Mouse (Mus musculus): Measurements from ENCODE around the gene Timeless. TPM values are rescaled to one million over a fixed set of nuclear protein-coding genes. Genes with fewer than 3 reads are reported as not detected.
"Not testable (repeated sequence)": the region's sequence is repeated elsewhere in the genome, so short reads cannot be mapped to it uniquely, and the experiment has no call there.

Timeless gene
- polyA plus RNA-seq (2012; rRNA removed) = 6.3 and 6.6 TPM in 2 replicates

GRCm38 (mm10) chr10:128231697-128232419, at the start of gene Timeless:
Gene Timeless (plus strand): TSS chr10:128232065.
- Histone ChIP-seq H3K4me1 (ENCODE audit: control insufficient read depth, insufficient read depth, low read length) (peaks cover 3% of the 10 kb centered on the region; the same call in 1 of the 2 replicates), H3K27me3 (ENCODE audit: control insufficient read depth, insufficient read depth, low read length) (no peaks in the 10 kb centered on the region), H3K4me3 (replicated peaks; ENCODE audit: insufficient read depth, low read depth, low read length) (peak within 1 kb of the TSS; percentile 98), H3K27ac (ENCODE audit: insufficient read depth, low read length) (peak within 1 kb of the TSS; percentile 93)
- DNase-seq = peak; percentile 85 to 95
- WGBS = under 1% methylated on average over 58 of the region's 58 CpGs
- TF ChIP-seq CTCF (IDR thresholded peaks at IDR 0.05; ENCODE audit: borderline replicate concordance, insufficient read depth, low read depth, low read length) (no peak), POLR2A (IDR thresholded peaks at IDR 0.05; ENCODE audit: borderline replicate concordance, insufficient read depth, low read length) (peak; percentile 95)

DNA sequence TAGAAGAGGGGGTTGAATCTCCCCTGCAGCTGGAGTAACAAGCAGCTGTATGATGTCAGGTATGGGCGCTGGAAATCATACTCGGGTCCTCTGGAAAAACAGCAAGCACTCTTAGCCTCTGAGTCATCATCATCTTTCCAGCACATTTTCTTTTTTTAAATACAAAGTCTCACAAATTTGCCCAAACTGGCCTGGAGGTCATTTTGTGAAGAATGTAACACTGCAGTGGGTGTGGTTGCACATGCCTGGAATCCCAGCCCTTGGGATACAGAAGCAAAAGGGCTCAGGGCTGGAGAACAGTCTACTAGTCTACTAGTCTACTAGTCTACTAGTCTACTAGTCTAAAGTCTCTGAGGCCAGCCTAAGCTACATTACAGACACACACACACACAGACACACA, 47.6 kb upstream of the Timeless start:
- 87% methylated on average over 2 of the region's 2 CpGs for WGBS

DNA sequence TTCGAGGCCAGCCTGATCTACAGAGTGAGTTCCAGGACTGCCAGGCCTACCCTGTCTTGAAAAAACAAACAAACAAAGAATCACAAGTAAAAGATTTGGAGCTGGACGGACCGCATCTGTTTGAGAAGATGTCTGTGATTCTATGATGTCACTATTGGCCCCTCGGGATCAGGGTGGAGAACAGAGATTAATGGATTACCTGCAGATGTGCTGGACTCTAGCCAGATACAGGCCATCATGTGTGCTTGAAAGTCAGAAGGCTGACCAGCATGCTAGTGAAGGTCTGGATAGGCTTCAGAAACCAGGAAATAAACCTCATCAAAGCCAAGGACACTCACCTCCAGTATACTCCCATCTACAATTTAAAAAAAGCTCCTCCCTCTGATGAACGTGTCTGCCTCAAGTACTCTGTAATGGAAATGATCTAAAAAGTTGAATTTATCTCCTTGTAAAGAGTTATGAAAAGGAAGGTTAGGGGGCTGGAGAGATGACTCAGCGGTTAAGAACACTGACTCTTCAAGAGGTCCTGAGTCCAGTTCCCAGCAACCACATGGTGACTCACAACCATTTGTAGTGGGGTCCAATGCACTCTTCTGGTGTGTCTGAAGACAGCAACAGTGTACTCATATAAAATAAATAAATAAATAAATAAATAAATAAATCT, 46.5 kb upstream of the Timeless start:
- H3K27ac ChIP-seq (ENCODE audit: insufficient read depth, low read length) = no peak overlapping the region
- WGBS = 77% methylated on average over 6 of the region's 6 CpGs

More for the DNA sequence above, 47.6 kb upstream of the Timeless start:
- Histone ChIP-seq H3K4me3 (replicated peaks; ENCODE audit: insufficient read depth, low read depth, low read length) (no peak overlapping the region), H3K27ac (ENCODE audit: insufficient read depth, low read length) (no peak overlapping the region), H3K4me1 (ENCODE audit: control insufficient read depth, insufficient read depth, low read length) (no peaks in the 10 kb centered on the region), H3K27me3 (ENCODE audit: control insufficient read depth, insufficient read depth, low read length) (no peaks in the 10 kb centered on the region)
- no peak for DNase-seq
- TF ChIP-seq CTCF (IDR thresholded peaks at IDR 0.05; ENCODE audit: borderline replicate concordance, insufficient read depth, low read depth, low read length) (no peak), POLR2A (IDR thresholded peaks at IDR 0.05; ENCODE audit: borderline replicate concordance, insufficient read depth, low read length) (no peak)

DNA sequence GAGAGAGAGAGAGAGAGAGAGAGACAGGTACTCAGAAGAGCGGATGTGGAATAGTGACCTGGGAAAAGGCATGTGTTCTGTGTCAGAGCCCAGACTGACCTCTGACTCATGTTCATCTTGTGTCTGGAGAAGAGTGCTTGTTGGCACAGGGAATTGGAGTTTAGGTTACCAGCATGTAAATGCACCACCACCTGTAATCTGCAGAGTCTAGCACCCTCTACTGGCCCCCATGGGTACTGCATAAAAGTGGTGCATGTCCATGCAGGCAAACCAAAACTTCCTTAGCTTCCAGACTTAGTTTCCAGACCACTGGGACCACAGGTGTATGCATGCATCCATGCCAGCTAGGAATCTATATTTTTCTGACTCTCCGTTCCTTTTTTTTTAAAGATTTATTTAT, 45.9 kb upstream of the Timeless start:
- no peak overlapping the region for H3K27ac ChIP-seq (ENCODE audit: insufficient read depth, low read length)
- H3K4me1 ChIP-seq (ENCODE audit: control insufficient read depth, insufficient read depth, low read length) = no peaks in the 10 kb centered on the region
- H3K27me3 ChIP-seq (ENCODE audit: control insufficient read depth, insufficient read depth, low read length) = no peaks in the 10 kb centered on the region
- H3K4me3 ChIP-seq (replicated peaks; ENCODE audit: insufficient read depth, low read depth, low read length) = no peak overlapping the region
- 53% methylated on average over 2 of the region's 2 CpGs for WGBS
- TF ChIP-seq CTCF (IDR thresholded peaks at IDR 0.05; ENCODE audit: borderline replicate concordance, insufficient read depth, low read depth, low read length) (peak; percentile 91), POLR2A (IDR thresholded peaks at IDR 0.05; ENCODE audit: borderline replicate concordance, insufficient read depth, low read length) (no peak)
- peak; percentile 69 to 80 for DNase-seq

More for the DNA sequence above, 46.5 kb upstream of the Timeless start:
- DNase-seq = no peak
- H3K4me3 ChIP-seq (replicated peaks; ENCODE audit: insufficient read depth, low read depth, low read length) = no peak overlapping the region
- TF ChIP-seq CTCF (IDR thresholded peaks at IDR 0.05; ENCODE audit: borderline replicate concordance, insufficient read depth, low read depth, low read length) (no peak), POLR2A (IDR thresholded peaks at IDR 0.05; ENCODE audit: borderline replicate concordance, insufficient read depth, low read length) (no peak)
- no peaks in the 10 kb centered on the region for H3K4me1 ChIP-seq (ENCODE audit: control insufficient read depth, insufficient read depth, low read length)
- no peaks in the 10 kb centered on the region for H3K27me3 ChIP-seq (ENCODE audit: control insufficient read depth, insufficient read depth, low read length)

DNA sequence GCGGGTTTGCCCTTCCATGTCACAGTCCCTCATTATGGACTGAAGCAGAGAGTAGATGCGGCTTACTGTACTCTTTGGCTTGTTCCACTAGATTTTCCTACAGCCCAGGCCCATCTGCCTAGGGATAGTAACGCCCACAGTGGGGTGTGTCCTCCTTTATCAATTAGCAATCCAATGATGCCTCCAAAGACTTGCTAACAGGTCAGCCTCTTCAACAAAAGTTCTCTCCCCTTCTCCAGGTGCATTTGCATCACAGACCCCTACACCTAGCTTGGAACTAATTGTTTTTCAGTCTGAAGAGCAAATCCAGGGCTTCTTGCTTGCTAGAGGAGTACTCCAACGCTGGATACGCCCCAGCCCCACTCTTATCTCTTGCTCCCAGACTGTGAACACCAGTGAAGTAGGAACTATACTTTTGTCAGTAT, 44.7 kb upstream of the Timeless start:
- no peak for DNase-seq
- no peaks in the 10 kb centered on the region for H3K27me3 ChIP-seq (ENCODE audit: control insufficient read depth, insufficient read depth, low read length)
- WGBS = 78% methylated on average over 5 of the region's 5 CpGs
- H3K4me3 ChIP-seq (replicated peaks; ENCODE audit: insufficient read depth, low read depth, low read length) = no peak overlapping the region
- no peak for TF ChIP-seq POLR2A (IDR thresholded peaks at IDR 0.05; ENCODE audit: borderline replicate concordance, insufficient read depth, low read length)
- TF ChIP-seq CTCF (IDR thresholded peaks at IDR 0.05; ENCODE audit: borderline replicate concordance, insufficient read depth, low read depth, low read length) = no peak
- H3K4me1 ChIP-seq (ENCODE audit: control insufficient read depth, insufficient read depth, low read length) = no peaks in the 10 kb centered on the region
- H3K27ac ChIP-seq (ENCODE audit: insufficient read depth, low read length) = no peak overlapping the region

DNA sequence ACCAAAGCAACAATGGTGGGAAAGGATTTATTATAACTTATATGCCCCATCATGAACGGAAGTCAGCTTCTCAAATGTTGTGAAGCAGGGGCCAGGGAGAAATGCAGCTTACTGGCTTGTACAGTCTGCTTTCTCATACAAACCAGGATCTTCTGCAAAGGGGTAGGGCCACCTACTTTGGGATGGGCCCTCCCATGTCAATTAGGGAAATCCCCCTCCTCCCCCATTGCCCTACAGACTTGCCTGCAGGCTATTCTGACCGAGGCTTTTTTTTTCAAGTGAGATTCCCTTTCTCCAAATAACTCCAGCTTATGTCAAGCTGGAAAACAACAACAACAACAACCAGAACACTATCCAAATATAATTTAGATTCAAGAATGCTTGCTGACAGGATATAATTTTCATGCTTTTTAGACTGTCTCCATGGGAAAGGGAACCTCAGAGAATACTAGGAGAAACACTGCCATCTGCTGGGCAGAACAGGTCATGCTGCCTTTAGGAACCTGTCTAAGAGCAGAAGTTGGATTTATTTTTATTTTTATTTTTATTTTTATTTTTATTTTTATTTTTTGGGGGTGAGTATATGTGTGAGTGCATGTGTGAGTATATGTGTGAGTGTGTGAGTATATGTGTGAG, 43.5 kb upstream of the Timeless start:
- no peak overlapping the region for H3K27ac ChIP-seq (ENCODE audit: insufficient read depth, low read length)
- no peaks in the 10 kb centered on the region for H3K27me3 ChIP-seq (ENCODE audit: control insufficient read depth, insufficient read depth, low read length)
- 49% methylated on average over 2 of the region's 2 CpGs for WGBS
- no peak overlapping the region for H3K4me3 ChIP-seq (replicated peaks; ENCODE audit: insufficient read depth, low read depth, low read length)
- no peaks in the 10 kb centered on the region for H3K4me1 ChIP-seq (ENCODE audit: control insufficient read depth, insufficient read depth, low read length)
- DNase-seq = peak; percentile 58 to 77
- TF ChIP-seq POLR2A (IDR thresholded peaks at IDR 0.05; ENCODE audit: borderline replicate concordance, insufficient read depth, low read length) (no peak), CTCF (IDR thresholded peaks at IDR 0.05; ENCODE audit: borderline replicate concordance, insufficient read depth, low read depth, low read length) (peak; percentile 56)

DNA sequence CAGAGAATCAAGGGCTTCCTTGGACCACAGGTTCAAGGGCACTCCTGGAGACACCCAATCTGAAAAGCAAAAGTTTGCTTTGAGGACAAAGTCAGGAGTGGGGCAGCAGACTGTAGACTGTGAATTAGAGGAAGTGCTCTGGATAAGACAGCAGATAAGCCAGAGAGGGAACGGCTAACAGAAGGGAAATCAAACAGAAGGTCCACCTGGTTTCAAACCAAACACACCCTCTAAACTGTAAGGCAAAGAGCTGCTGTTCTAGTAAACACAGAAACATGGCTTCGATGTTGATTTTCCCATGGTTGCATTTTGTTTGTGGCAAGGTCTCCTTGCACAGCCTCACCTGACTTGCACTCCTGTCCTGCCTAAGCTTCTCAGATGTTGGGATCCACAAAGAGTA, 40.4 kb upstream of the Timeless start:
- no peak overlapping the region for H3K27ac ChIP-seq (ENCODE audit: insufficient read depth, low read length)
- 91% methylated on average over 2 of the region's 2 CpGs for WGBS
- no peak overlapping the region for H3K4me3 ChIP-seq (replicated peaks; ENCODE audit: insufficient read depth, low read depth, low read length)
- no peak for TF ChIP-seq CTCF (IDR thresholded peaks at IDR 0.05; ENCODE audit: borderline replicate concordance, insufficient read depth, low read depth, low read length)
- TF ChIP-seq POLR2A (IDR thresholded peaks at IDR 0.05; ENCODE audit: borderline replicate concordance, insufficient read depth, low read length) = no peak
- H3K27me3 ChIP-seq (ENCODE audit: control insufficient read depth, insufficient read depth, low read length) = no peaks in the 10 kb centered on the region
- no peak for DNase-seq
- H3K4me1 ChIP-seq (ENCODE audit: control insufficient read depth, insufficient read depth, low read length) = no peaks in the 10 kb centered on the region

DNA sequence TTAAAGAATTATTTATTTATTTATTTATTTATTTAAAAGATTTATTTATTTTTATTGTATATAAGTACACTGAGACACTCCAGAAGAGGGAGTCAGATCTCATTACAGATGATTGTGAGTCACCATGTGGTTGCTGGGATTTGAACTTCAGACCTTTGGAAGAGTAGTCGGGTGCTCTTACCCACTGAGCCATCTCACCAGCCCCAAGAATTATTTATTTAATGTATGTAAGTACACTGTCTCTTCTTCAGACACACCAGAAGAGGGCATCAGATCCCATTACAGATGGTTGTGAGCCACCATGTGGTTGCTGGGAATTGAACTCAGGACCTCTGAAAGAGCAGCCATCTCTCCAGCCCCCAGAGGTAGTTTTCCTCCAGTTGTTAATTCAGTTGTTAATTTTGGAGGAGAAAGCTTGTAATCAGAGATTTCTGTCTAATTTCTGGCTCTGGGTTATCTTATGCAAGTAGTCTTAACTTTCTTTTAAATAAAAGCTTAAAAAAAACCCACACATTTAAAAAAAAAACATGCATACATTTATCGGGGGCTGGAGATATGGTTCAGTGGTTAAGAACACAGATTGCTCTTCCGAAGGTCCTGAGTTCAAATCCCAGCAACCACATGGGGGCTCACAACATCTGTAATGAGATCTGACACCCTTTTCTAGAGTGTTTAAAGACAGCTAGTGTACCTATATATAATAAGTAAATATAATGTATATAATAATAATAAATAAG, 39.7 kb upstream of the Timeless start:
- H3K27me3 ChIP-seq (ENCODE audit: control insufficient read depth, insufficient read depth, low read length); H3K4me1 ChIP-seq (ENCODE audit: control insufficient read depth, insufficient read depth, low read length); DNase-seq; H3K4me3 ChIP-seq (replicated peaks; ENCODE audit: insufficient read depth, low read depth, low read length); H3K27ac ChIP-seq (ENCODE audit: insufficient read depth, low read length): not testable (repeated sequence)
- 88% methylated on average over 3 of the region's 3 CpGs for WGBS

Measured in cerebellum, adult 2 months (tissue).